Mouse (Mus musculus): ENCODE data around the gene Dsn1. TPM values are rescaled to one million over a fixed set of nuclear protein-coding genes. Genes with fewer than 3 reads are reported as not detected.

Gene Dsn1
- polyA plus RNA-seq, 1 experiment from 2014 or later: 37.9 TPM

GRCm38 (mm10) chr2:157028261-157028660, 21.3 kb upstream of the Dsn1 start:
- Histone ChIP-seq H3K9me3 (ENCODE audit: low read length) (peaks cover 15% of the 10 kb centered on the region), H3K36me3 (ENCODE audit: insufficient read depth, low read length) (peaks cover 92% of the 10 kb centered on the region), H3K4me2 (replicated peaks; ENCODE audit: low read depth, low read length) (no peak overlapping the region), H3K4me3 (ENCODE audit: low read length) (no peak overlapping the region), H3K27me3 (ENCODE audit: insufficient read depth, low read length) (no peaks in the 10 kb centered on the region), H3K27ac (ENCODE audit: low read length) (no peak overlapping the region), H3K4me1 (ENCODE audit: insufficient read depth, low read length) (no peaks in the 10 kb centered on the region), H3K9ac (replicated peaks; ENCODE audit: low read length) (no peak overlapping the region)
- 94% methylated on average over 4 of the region's 4 CpGs for WGBS
- ATAC-seq (ENCODE audit: low FRiP score, low TSS enrichment): no peak

- Histone ChIP-seq H3K9me3 (ENCODE audit: low read length) (peaks cover 15% of the 10 kb centered on the region), H3K4me3 (ENCODE audit: low read length) (no peak overlapping the region), H3K27ac (ENCODE audit: low read length) (no peak overlapping the region), H3K36me3 (ENCODE audit: insufficient read depth, low read length) (peaks cover 92% of the 10 kb centered on the region), H3K4me1 (ENCODE audit: insufficient read depth, low read length) (no peaks in the 10 kb centered on the region), H3K27me3 (ENCODE audit: insufficient read depth, low read length) (no peaks in the 10 kb centered on the region), H3K4me2 (replicated peaks; ENCODE audit: low read depth, low read length) (no peak overlapping the region), H3K9ac (replicated peaks; ENCODE audit: low read length) (no peak overlapping the region)
- WGBS: 90% methylated on average over 21 of the region's 21 CpGs
- ATAC-seq (ENCODE audit: low FRiP score, low TSS enrichment): no peak
These were observed 20.4 kb upstream of the Dsn1 start for GRCm38 (mm10) chr2:157027106-157028008.

- no peak overlapping the region for H3K4me2 ChIP-seq (replicated peaks; ENCODE audit: low read depth, low read length)
- no peaks in the 10 kb centered on the region for H3K27me3 ChIP-seq (ENCODE audit: insufficient read depth, low read length)
- ATAC-seq (ENCODE audit: low FRiP score, low TSS enrichment): no peak
- peaks cover 92% of the 10 kb centered on the region for H3K36me3 ChIP-seq (ENCODE audit: insufficient read depth, low read length)
- H3K9ac ChIP-seq (replicated peaks; ENCODE audit: low read length): no peak overlapping the region
- H3K4me1 ChIP-seq (ENCODE audit: insufficient read depth, low read length): no peaks in the 10 kb centered on the region
- H3K4me3 ChIP-seq (ENCODE audit: low read length): no peak overlapping the region
- WGBS: 88% methylated on average over 16 of the region's 16 CpGs
- peaks cover 12% of the 10 kb centered on the region for H3K9me3 ChIP-seq (ENCODE audit: low read length)
- no peak overlapping the region for H3K27ac ChIP-seq (ENCODE audit: low read length)
These were observed 14.2 kb upstream of the Dsn1 start for GRCm38 (mm10) chr2:157021156-157021555.

GRCm38 (mm10) chr2:157019228-157019627, 12.3 kb upstream of the Dsn1 start:
- Histone ChIP-seq H3K9ac (replicated peaks; ENCODE audit: low read length) (no peak overlapping the region), H3K4me1 (ENCODE audit: insufficient read depth, low read length) (no peaks in the 10 kb centered on the region), H3K27me3 (ENCODE audit: insufficient read depth, low read length) (no peaks in the 10 kb centered on the region), H3K36me3 (ENCODE audit: insufficient read depth, low read length) (peaks cover 78% of the 10 kb centered on the region), H3K9me3 (ENCODE audit: low read length) (no peaks in the 10 kb centered on the region), H3K27ac (ENCODE audit: low read length) (no peak overlapping the region), H3K4me3 (ENCODE audit: low read length) (no peak overlapping the region), H3K4me2 (replicated peaks; ENCODE audit: low read depth, low read length) (no peak overlapping the region)
- 92% methylated on average over 4 of the region's 4 CpGs for WGBS
- no peak for ATAC-seq (ENCODE audit: low FRiP score, low TSS enrichment)

- Histone ChIP-seq H3K36me3 (ENCODE audit: insufficient read depth, low read length) (peaks cover 54% of the 10 kb centered on the region), H3K4me1 (ENCODE audit: insufficient read depth, low read length) (no peaks in the 10 kb centered on the region; the same call in 1 of the 2 replicates), H3K9ac (replicated peaks; ENCODE audit: low read length) (no peak overlapping the region), H3K27ac (ENCODE audit: low read length) (no peak overlapping the region), H3K27me3 (ENCODE audit: insufficient read depth, low read length) (no peaks in the 10 kb centered on the region), H3K4me2 (replicated peaks; ENCODE audit: low read depth, low read length) (no peak overlapping the region), H3K4me3 (ENCODE audit: low read length) (no peak overlapping the region), H3K9me3 (ENCODE audit: low read length) (no peaks in the 10 kb centered on the region)
- no peak for ATAC-seq (ENCODE audit: low FRiP score, low TSS enrichment)
- 84% methylated on average over 18 of the region's 18 CpGs for WGBS
These were observed 9.7 kb upstream of the Dsn1 start for GRCm38 (mm10) chr2:157016529-157017270.

GRCm38 (mm10) chr2:157012341-157012740, 5.4 kb upstream of the Dsn1 start:
- WGBS: 84% methylated on average over 6 of the region's 6 CpGs
- Histone ChIP-seq H3K27ac (ENCODE audit: low read length) (no peak overlapping the region), H3K4me2 (replicated peaks; ENCODE audit: low read depth, low read length) (no peak overlapping the region), H3K9ac (replicated peaks; ENCODE audit: low read length) (no peak overlapping the region), H3K9me3 (ENCODE audit: low read length) (no peaks in the 10 kb centered on the region), H3K4me1 (ENCODE audit: insufficient read depth, low read length) (peaks cover 8% of the 10 kb centered on the region), H3K4me3 (ENCODE audit: low read length) (no peak overlapping the region), H3K36me3 (ENCODE audit: insufficient read depth, low read length) (peaks cover 15% of the 10 kb centered on the region), H3K27me3 (ENCODE audit: insufficient read depth, low read length) (no peaks in the 10 kb centered on the region)
- no peak for ATAC-seq (ENCODE audit: low FRiP score, low TSS enrichment)

- peak overlapping the region; percentile 40; the same call in 1 of the 2 replicates for H3K9ac ChIP-seq (replicated peaks; ENCODE audit: low read length)
- 0 out of 2 replicates have a peak, but pooled peaks cover 2% of the 10 kb centered on the region for H3K36me3 ChIP-seq (ENCODE audit: insufficient read depth, low read length)
- no peak overlapping the region for H3K4me2 ChIP-seq (replicated peaks; ENCODE audit: low read depth, low read length)
- H3K27ac ChIP-seq (ENCODE audit: low read length): 0 out of 2 replicates have a peak overlapping the region, but pooled peaks have one; percentile 43
- H3K4me1 ChIP-seq (ENCODE audit: insufficient read depth, low read length): peaks cover 17% of the 10 kb centered on the region
- no peak overlapping the region for H3K4me3 ChIP-seq (ENCODE audit: low read length)
- ATAC-seq (ENCODE audit: low FRiP score, low TSS enrichment): no peak; the same call in 1 of the 2 replicates
- H3K27me3 ChIP-seq (ENCODE audit: insufficient read depth, low read length): no peaks in the 10 kb centered on the region
- 41% methylated on average over 11 of the region's 11 CpGs for WGBS
- H3K9me3 ChIP-seq (ENCODE audit: low read length): no peaks in the 10 kb centered on the region
These were observed 3.8 kb upstream of the Dsn1 start for GRCm38 (mm10) chr2:157010634-157011310.

- peak overlapping the region; percentile 40; the same call in 1 of the 2 replicates for H3K9ac ChIP-seq (replicated peaks; ENCODE audit: low read length)
- ATAC-seq (ENCODE audit: low FRiP score, low TSS enrichment): no peak
- H3K27ac ChIP-seq (ENCODE audit: low read length): no peak overlapping the region
- no peaks in the 10 kb centered on the region for H3K27me3 ChIP-seq (ENCODE audit: insufficient read depth, low read length)
- no peaks in the 10 kb centered on the region for H3K9me3 ChIP-seq (ENCODE audit: low read length)
- no peak overlapping the region for H3K4me2 ChIP-seq (replicated peaks; ENCODE audit: low read depth, low read length)
- H3K4me1 ChIP-seq (ENCODE audit: insufficient read depth, low read length): peaks cover 18% of the 10 kb centered on the region
- no peak overlapping the region for H3K4me3 ChIP-seq (ENCODE audit: low read length)
- no peaks in the 10 kb centered on the region; the same call in 1 of the 2 replicates for H3K36me3 ChIP-seq (ENCODE audit: insufficient read depth, low read length)
These were observed 3.2 kb upstream of the Dsn1 start for GRCm38 (mm10) chr2:157010121-157010520.

GRCm38 (mm10) chr2:157008509-157008908, 1.6 kb upstream of the Dsn1 start:
- Histone ChIP-seq H3K9ac (replicated peaks; ENCODE audit: low read length) (no peak overlapping the region), H3K27me3 (ENCODE audit: insufficient read depth, low read length) (no peaks in the 10 kb centered on the region), H3K27ac (ENCODE audit: low read length) (no peak overlapping the region), H3K36me3 (ENCODE audit: insufficient read depth, low read length) (peaks cover 12% of the 10 kb centered on the region; the same call in 1 of the 2 replicates), H3K4me2 (replicated peaks; ENCODE audit: low read depth, low read length) (no peak overlapping the region), H3K4me1 (ENCODE audit: insufficient read depth, low read length) (peaks cover 18% of the 10 kb centered on the region), H3K4me3 (ENCODE audit: low read length) (no peak overlapping the region), H3K9me3 (ENCODE audit: low read length) (no peaks in the 10 kb centered on the region)
- ATAC-seq (ENCODE audit: low FRiP score, low TSS enrichment): no peak

Measured in kidney, embryonic 16.5 days (tissue).